Mouse (Mus musculus): ENCODE results near the gene G0s2. TPM values are rescaled to one million over a fixed set of nuclear protein-coding genes. Genes with fewer than 3 reads are reported as not detected.

The G0s2 gene
- total and polyA plus RNA-seq, 3 experiments, result not detected

- H3K9me3 ChIP-seq (replicated peaks; ENCODE audit: low read length), result no peaks in the 10 kb centered on the region
- H3K9ac ChIP-seq (ENCODE audit: insufficient read depth, low read depth), result no peak overlapping the region
- no peaks in the 10 kb centered on the region for H3K27me3 ChIP-seq (replicated peaks)
- dilution Hi-C loops (cut with MboI; ENCODE audit: extremely low pct_ligation_motif_present, extremely low pct_unique_long_range_greater_than_20kb, low sequenced_read_pairs) (no loop called here), in situ Hi-C loops (cut with MboI; ENCODE audit: low pct_ligation_motif_present, low pct_unique_long_range_greater_than_20kb, low sequenced_read_pairs) (no loop called here)
- peaks cover 16 to 46% of the 10 kb centered on the region in 2 experiments for H3K4me1 ChIP-seq (ENCODE audit: control insufficient read depth in 1 of 2, insufficient read depth in 2 of 2)
- no peak overlapping the region for H3K4me3 ChIP-seq (replicated peaks in 1 of 3; ENCODE audit: low read depth in 2 of 3, low read length in 2 of 3, poor library complexity in 1 of 3)
- peaks cover 3 to 20% of the 10 kb centered on the region in 2 experiments for H3K36me3 ChIP-seq (replicated peaks in 1 of 2; ENCODE audit: control insufficient read depth in 1 of 2, insufficient read depth in 1 of 2, low read length in 1 of 2)
- no peaks in the 10 kb centered on the region for H3K79me2 ChIP-seq (replicated peaks; ENCODE audit: control insufficient read depth, extremely low read depth, insufficient read depth, poor library complexity, severe bottlenecking)
- H3K4me2 ChIP-seq (ENCODE audit: insufficient read depth, low read depth, poor library complexity, severe bottlenecking), result no peak overlapping the region
- no peak overlapping the region for H3K27ac ChIP-seq (ENCODE audit: insufficient read depth, low read depth)
- DNase-seq (ENCODE audit: extremely low read depth), result no peak
- TF ChIP-seq E2F4 (IDR thresholded peaks at IDR 0.05; ENCODE audit: insufficient replicate concordance, low read depth, low read length) (no peak), POLR2AphosphoS2 (IDR thresholded peaks at IDR 0.05; ENCODE audit: low read depth, low read length) (no peak), RCOR1 (conservative IDR thresholded peaks at IDR 0.05; ENCODE audit: low read depth, low read length) (no peak), SIN3A (IDR thresholded peaks at IDR 0.05; ENCODE audit: low read length) (no peak), ZNF384 (IDR thresholded peaks at IDR 0.05; ENCODE audit: low read depth, low read length) (no peak), KAT2A (IDR thresholded peaks at IDR 0.05; ENCODE audit: insufficient replicate concordance, low read length) (no peak), BHLHE40 (IDR thresholded peaks at IDR 0.05; ENCODE audit: low read depth, low read length) (no peak), RAD21 (IDR thresholded peaks at IDR 0.05; ENCODE audit: low read depth, low read length) (no peak), ZC3H11A (IDR thresholded peaks at IDR 0.05; ENCODE audit: low read depth, low read length) (no peak), PAX5 (IDR thresholded peaks at IDR 0.05; ENCODE audit: low read length) (no peak), USF1 (IDR thresholded peaks at IDR 0.05; ENCODE audit: low read depth, low read length) (no peak), TCF12 (IDR thresholded peaks at IDR 0.05; ENCODE audit: low read depth, low read length) (no peak), MAX (IDR thresholded peaks at IDR 0.05; ENCODE audit: low read length) (no peak), GABPA (IDR thresholded peaks at IDR 0.05; ENCODE audit: insufficient replicate concordance, low read depth, low read length) (no peak), MAZ (IDR thresholded peaks at IDR 0.05; ENCODE audit: low read depth, low read length) (no peak), UBTF (IDR thresholded peaks at IDR 0.05; ENCODE audit: low read depth, low read length) (no peak), POLR2A (IDR thresholded peaks at IDR 0.05; ENCODE audit: low read depth, low read length) (no peak)
Observed at GRCm38 (mm10) chr1:193238426-193238825, 34.6 kb downstream of the G0s2 start.

GRCm38 (mm10) chr1:193234930-193235329 lies 38.1 kb downstream of the G0s2 start:
- TF ChIP-seq TCF12 (IDR thresholded peaks at IDR 0.05; ENCODE audit: low read depth, low read length), result no peak
- no peak for TF ChIP-seq MEF2A (IDR thresholded peaks at IDR 0.05; ENCODE audit: borderline replicate concordance, low read depth, low read length)
- no peak for TF ChIP-seq USF2 (conservative IDR thresholded peaks at IDR 0.05; ENCODE audit: low read depth, low read length)
- TF ChIP-seq BHLHE40 (IDR thresholded peaks at IDR 0.05; ENCODE audit: low read depth, low read length), result no peak
- TF ChIP-seq CHD2 (IDR thresholded peaks at IDR 0.05; ENCODE audit: low read length), result no peak
- TF ChIP-seq JUN (IDR thresholded peaks at IDR 0.05; ENCODE audit: insufficient read depth, low read depth, low read length), result no peak
- no peak for TF ChIP-seq MXI1 (IDR thresholded peaks at IDR 0.05; ENCODE audit: low read depth, low read length)
- no peak for TF ChIP-seq POLR2AphosphoS2 (IDR thresholded peaks at IDR 0.05; ENCODE audit: low read depth, low read length)
- TF ChIP-seq GABPA (IDR thresholded peaks at IDR 0.05; ENCODE audit: insufficient replicate concordance, low read depth, low read length), result no peak
- no peak for TF ChIP-seq RCOR1 (conservative IDR thresholded peaks at IDR 0.05; ENCODE audit: low read depth, low read length)
- TF ChIP-seq MAZ (IDR thresholded peaks at IDR 0.05; ENCODE audit: low read depth, low read length), result no peak
- TF ChIP-seq NELFE (IDR thresholded peaks at IDR 0.05; ENCODE audit: low read depth, low read length), result no peak
- TF ChIP-seq TBP (conservative IDR thresholded peaks at IDR 0.05; ENCODE audit: low read depth, low read length), result no peak
- no peak for TF ChIP-seq MAFK (IDR thresholded peaks at IDR 0.05; ENCODE audit: insufficient replicate concordance, low read length)
- no peak for TF ChIP-seq POLR2A (IDR thresholded peaks at IDR 0.05; ENCODE audit: low read depth, low read length)
- TF ChIP-seq HCFC1 (IDR thresholded peaks at IDR 0.05; ENCODE audit: low read depth, low read length), result no peak
- no peak for TF ChIP-seq ELF1 (IDR thresholded peaks at IDR 0.05; ENCODE audit: low read depth, low read length)
- TF ChIP-seq SIN3A (IDR thresholded peaks at IDR 0.05; ENCODE audit: low read length), result no peak
- no peak for TF ChIP-seq E2F4 (IDR thresholded peaks at IDR 0.05; ENCODE audit: insufficient replicate concordance, low read depth, low read length)
- Histone ChIP-seq H3K9me3 (replicated peaks; ENCODE audit: low read length) (no peaks in the 10 kb centered on the region), H3K27me3 (replicated peaks) (no peaks in the 10 kb centered on the region), H3K79me2 (replicated peaks; ENCODE audit: control insufficient read depth, extremely low read depth, insufficient read depth, poor library complexity, severe bottlenecking) (no peaks in the 10 kb centered on the region), H3K9ac (ENCODE audit: insufficient read depth, low read depth) (no peak overlapping the region), H3K27ac (ENCODE audit: insufficient read depth, low read depth) (no peak overlapping the region), H3K4me3 (replicated peaks in 1 of 3; ENCODE audit: low read depth in 2 of 3, low read length in 2 of 3, poor library complexity in 1 of 3) (no peak overlapping the region), H3K36me3 (replicated peaks in 1 of 2; ENCODE audit: control insufficient read depth in 1 of 2, insufficient read depth in 1 of 2, low read length in 1 of 2) (peaks cover 0 to 17% of the 10 kb centered on the region in 2 experiments), H3K4me1 (ENCODE audit: control insufficient read depth in 1 of 2, insufficient read depth in 2 of 2) (peaks cover 13 to 54% of the 10 kb centered on the region in 2 experiments), H3K4me2 (ENCODE audit: insufficient read depth, low read depth, poor library complexity, severe bottlenecking) (no peak overlapping the region)
- in situ Hi-C loops (cut with MboI; ENCODE audit: low pct_ligation_motif_present, low pct_unique_long_range_greater_than_20kb, low sequenced_read_pairs) (no loop called here), dilution Hi-C loops (cut with MboI; ENCODE audit: extremely low pct_ligation_motif_present, extremely low pct_unique_long_range_greater_than_20kb, low sequenced_read_pairs) (no loop called here)
- no peak for DNase-seq (ENCODE audit: extremely low read depth)
